Mouse (Mus musculus) ES-Bruce4 (cell line): ENCODE results near the gene Cd164.

Experiments used
- CTCF ChIP-seq: IDR thresholded peaks from one replicate; pipeline ENCODE4 v1.8.1; 2011; ENCODE audit warnings: low read depth, low read length
- EP300 ChIP-seq: IDR thresholded peaks from 2 replicates; pipeline ENCODE4 v1.6.1; 2011; ENCODE audit warnings: low read depth, low read length; ENCODE audit not compliant: insufficient read depth
- POLR2A ChIP-seq: IDR thresholded peaks from one replicate; pipeline ENCODE4 v1.8.1; 2011; ENCODE audit warnings: low read length; ENCODE audit not compliant: insufficient read depth

DNA sequence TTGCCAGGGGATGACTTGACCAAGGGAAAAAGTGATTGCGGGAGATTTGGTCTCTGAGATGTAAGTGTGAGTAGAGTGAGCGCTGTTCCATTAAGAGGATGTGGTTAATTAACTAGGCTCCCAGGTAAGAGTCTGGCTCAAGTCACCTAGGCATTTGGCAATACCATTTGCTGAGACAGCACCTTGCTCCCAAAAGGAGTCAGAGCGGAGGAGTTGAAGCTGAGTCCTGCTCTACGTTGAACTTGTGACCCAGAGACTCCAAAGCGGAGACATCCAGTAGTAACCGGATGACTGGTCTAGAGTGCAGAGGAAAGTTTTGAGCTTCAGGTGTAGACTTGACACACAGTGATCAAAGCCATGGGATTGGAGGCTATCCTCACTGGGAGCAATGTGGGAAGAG lies 22.8 kb downstream of the Cd164 start:
- TF ChIP-seq CTCF, result no peak
- TF ChIP-seq POLR2A, result no peak
- TF ChIP-seq EP300, result no peak
